Mouse (Mus musculus): ENCODE results near the gene Tmem43.

DNA sequence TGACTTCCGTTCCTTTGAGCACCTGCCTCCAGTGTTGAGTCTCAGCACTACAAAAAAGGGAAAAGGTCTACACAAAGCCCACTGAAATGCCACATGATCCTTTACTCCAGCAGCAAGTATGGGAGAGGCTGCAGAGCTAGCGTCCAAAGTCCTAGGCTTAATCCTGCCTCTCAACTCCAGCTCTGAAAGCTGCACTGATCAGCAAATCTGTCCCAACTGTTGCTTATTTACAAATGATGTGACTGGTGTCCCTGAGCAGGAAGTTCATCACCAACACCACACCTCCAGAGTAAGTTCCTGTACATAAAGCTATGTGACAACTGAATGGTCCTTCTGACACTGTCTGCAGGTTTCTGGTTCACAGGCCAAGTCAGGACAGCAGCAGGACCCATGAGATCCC lies 7.7 kb upstream of the Tmem43 start:
- no peak for TF ChIP-seq CTCF (IDR thresholded peaks at IDR 0.05; ENCODE audit: low read depth)
- no peak for TF ChIP-seq EP300 (optimal IDR thresholded peaks at IDR 0.05)

All from stomach, postnatal 0 days (tissue).